Mouse (Mus musculus): ENCODE data around the gene Pold1. TPM values are rescaled to one million over a fixed set of nuclear protein-coding genes. Genes with fewer than 3 reads are reported as not detected.

Gene Pold1
- total RNA-seq, 2 experiments from 2014 or later: 12.5 to 12.8 TPM

- intact Hi-C loops (cut with DNase I): loop anchor here (2.0 kb wide), 1 partner anchor 26 kb away; no protein-coding TSS in a partner anchor
- DNase-seq (ENCODE audit: low spot score): no peak
Measured at GRCm38 (mm10) chr7:44495086-44495485, 53.6 kb downstream of the Pold1 start.

- no peak for DNase-seq (ENCODE audit: low spot score)
- intact Hi-C loops (cut with DNase I): loop anchor here (2.0 kb wide), 1 partner anchor 26 kb away; no protein-coding TSS in a partner anchor
Measured at GRCm38 (mm10) chr7:44494681-44495080, 54.0 kb downstream of the Pold1 start.

- no peak for DNase-seq (ENCODE audit: low spot score)
- intact Hi-C loops (cut with DNase I): no loop called here
Measured at GRCm38 (mm10) chr7:44492166-44492826, 56.4 kb downstream of the Pold1 start.

- intact Hi-C loops (cut with DNase I): no loop called here
Measured at GRCm38 (mm10) chr7:44491391-44491790, 57.3 kb downstream of the Pold1 start.

GRCm38 (mm10) chr7:44490281-44490680 lies 58.4 kb downstream of the Pold1 start:
- intact Hi-C loops (cut with DNase I): no loop called here
- DNase-seq (ENCODE audit: low spot score): no peak

More at GRCm38 (mm10) chr7:44491391-44491790, 57.3 kb downstream of the Pold1 start:
- DNase-seq (ENCODE audit: low spot score): no peak

GRCm38 (mm10) chr7:44488545-44488944 lies 60.1 kb downstream of the Pold1 start:
- DNase-seq (ENCODE audit: low spot score): no peak
- intact Hi-C loops (cut with DNase I): loop anchor here (5.0 kb wide), 1 partner anchor 86 kb away; no protein-coding TSS in a partner anchor

GRCm38 (mm10) chr7:44487936-44488335 lies 60.7 kb downstream of the Pold1 start:
- intact Hi-C loops (cut with DNase I): loop anchor here (5.0 kb wide), 1 partner anchor 86 kb away; no protein-coding TSS in a partner anchor
- no peak for DNase-seq (ENCODE audit: low spot score)

- intact Hi-C loops (cut with DNase I): loop anchor here (5.0 kb wide), 1 partner anchor 85 kb away; no protein-coding TSS in a partner anchor
- DNase-seq (ENCODE audit: low spot score): no peak
Measured at GRCm38 (mm10) chr7:44486927-44487575, 61.6 kb downstream of the Pold1 start.

- no peak for DNase-seq (ENCODE audit: low spot score)
- intact Hi-C loops (cut with DNase I): loop anchor here (2.0 to 5.0 kb wide), 2 partner anchors 83 to 223 kb away; no protein-coding TSS in a partner anchor
Measured at GRCm38 (mm10) chr7:44485572-44486195, 63.0 kb downstream of the Pold1 start.

- no peak for DNase-seq (ENCODE audit: low spot score)
- intact Hi-C loops (cut with DNase I): loop anchor here (2.0 to 5.0 kb wide), 2 partner anchors 83 to 222 kb away; no protein-coding TSS in a partner anchor
Measured at GRCm38 (mm10) chr7:44484841-44485571, 63.6 kb downstream of the Pold1 start.

- intact Hi-C loops (cut with DNase I): loop anchor here (2.0 kb wide), 1 partner anchor 221 kb away; no protein-coding TSS in a partner anchor
- no peak for DNase-seq (ENCODE audit: low spot score)
Measured at GRCm38 (mm10) chr7:44484109-44484508, 64.5 kb downstream of the Pold1 start.

- intact Hi-C loops (cut with DNase I): no loop called here
- DNase-seq (ENCODE audit: low spot score): no peak
Measured at GRCm38 (mm10) chr7:44482836-44483435, 65.7 kb downstream of the Pold1 start.

Small RNA genes lying within 50 kb of the gene (microRNA-seq; reads per million reads assigned to microRNA genes)
- not detected for gene Mir7053

Other genes starting within 250 kb of the Pold1 start
- 1 to 10 TPM in 1 of 2 experiments, under 1 TPM in 1; 0.87 to 1.0 TPM for gene Clec11a, start 241.9 kb downstream of the Pold1 start, total RNA-seq (2021)
- gene Shank1, start 238.6 kb downstream of the Pold1 start, total RNA-seq (2021): 1 to 10 TPM; 1.6 to 2.0 TPM
- 1 to 10 TPM; 1.3 to 2.2 TPM for gene Syt3, start 164.7 kb downstream of the Pold1 start, total RNA-seq (2021)
- gene 1700008O03Rik, start 163.0 kb downstream of the Pold1 start, total RNA-seq (2021): under 1 TPM; 0.28 to 0.62 TPM
- 10 to 100 TPM; 27.9 to 32.7 TPM for gene Lrrc4b, start 119.8 kb downstream of the Pold1 start, total RNA-seq (2021)
- 1 to 10 TPM in 1 of 2 experiments, under 1 TPM in 1; 0.70 to 1.3 TPM for gene Aspdh, start 83.5 kb downstream of the Pold1 start, total RNA-seq (2021)
- 100 to 1,000 TPM; 158 to 161 TPM for gene Josd2, start 80.9 kb downstream of the Pold1 start, total RNA-seq (2021)
- 10 to 100 TPM; 96.9 to 99.6 TPM for gene Emc10, start 52.3 kb downstream of the Pold1 start, total RNA-seq (2021)
- gene Fam71e1, start 52.3 kb downstream of the Pold1 start, total RNA-seq (2021): 1 to 10 TPM; 3.7 to 4.0 TPM
- 10 to 100 TPM; 16.0 to 22.8 TPM for gene Mybpc2, start 24.2 kb downstream of the Pold1 start, total RNA-seq (2021)
- gene Spib, start 16.8 kb downstream of the Pold1 start, total RNA-seq (2021): under 1 TPM; 0.18 to 0.53 TPM
- 10 to 100 TPM; 40.7 to 48.4 TPM for gene Nr1h2, start 5.1 kb upstream of the Pold1 start, total RNA-seq (2021)
- under 1 TPM; 0.31 to 0.64 TPM for gene Napsa, start 23.5 kb upstream of the Pold1 start, total RNA-seq (2021)
- 1 to 10 TPM; 1.9 to 2.3 TPM for gene Kcnc3, start 41.8 kb upstream of the Pold1 start, total RNA-seq (2021)
- gene Myh14, start 122.0 kb upstream of the Pold1 start, total RNA-seq (2021): 10 to 100 TPM; 72.2 to 80.8 TPM
- not detected for gene Izumo2, start 159.9 kb upstream of the Pold1 start, total RNA-seq (2021)
- gene Vrk3, start 199.6 kb upstream of the Pold1 start, total RNA-seq (2021): 10 to 100 TPM; 22.8 to 24.3 TPM
- gene Zfp473, start 202.2 kb upstream of the Pold1 start, total RNA-seq (2021): under 1 TPM in 1 of 2 experiments, not detected in 1; 0.21 TPM

Data from heart, postnatal 25 days (tissue).